Mouse (Mus musculus) embryonic facial prominence, embryonic 15.5 days (tissue): ENCODE data around the gene Tcf19. TPM values are rescaled to one million over a fixed set of nuclear protein-coding genes. Genes with fewer than 3 reads are reported as not detected.
A peak's percentile ranks its signal among the peaks of the same experiment; 100 is the strongest.

ENCODE experiments used
- ATAC-seq: fragments of 200-750 bp; cut with Nextera tagmentation; 2 replicates; pipeline ENCODE4 v1.8.0; 2017; ENCODE audit warnings: low read depth, moderate TSS enrichment; ENCODE audit not compliant: insufficient number of reproducible peaks, low FRiP score, low TSS enrichment
- H3K27ac ChIP-seq: fragments of 300-500 bp; sonication (generic); replicated peaks from 2 replicates; pipeline ENCODE4 v1.5.1; 2015; ENCODE audit warnings: mild to moderate bottlenecking, inconsistent platforms
- H3K27me3 ChIP-seq: fragments of 300-500 bp; sonication (generic); 2 replicates; pipeline ENCODE4 v1.6.1; 2015; ENCODE audit warnings: inconsistent platforms
- H3K36me3 ChIP-seq: fragments of 300-500 bp; sonication (generic); 2 replicates; pipeline ENCODE4 v1.6.1; 2015; ENCODE audit warnings: mild to moderate bottlenecking, inconsistent platforms
- H3K4me1 ChIP-seq: fragments of 300-500 bp; sonication (generic); 2 replicates; pipeline ENCODE4 v1.6.1; 2015; ENCODE audit warnings: inconsistent platforms
- H3K4me2 ChIP-seq: fragments of 300-500 bp; sonication (generic); replicated peaks from 2 replicates; pipeline ENCODE4 v1.6.1; 2015; ENCODE audit warnings: mild to moderate bottlenecking, inconsistent platforms
- H3K4me3 ChIP-seq: fragments of 300-500 bp; sonication (generic); replicated peaks from 2 replicates; pipeline ENCODE4 v1.5.1; 2015; ENCODE audit warnings: mild to moderate bottlenecking, inconsistent platforms
- H3K9ac ChIP-seq: fragments of 300-500 bp; sonication (generic); 2 replicates; pipeline ENCODE4 v1.6.1; 2015; ENCODE audit warnings: inconsistent platforms
- H3K9me3 ChIP-seq: fragments of 300-500 bp; sonication (generic); replicated peaks from 2 replicates; pipeline ENCODE4 v1.6.1; 2016; ENCODE audit warnings: inconsistent platforms
- WGBS: fragments of 180-500 bp; shearing (Covaris S2); methylation state at CpG from one replicate; pipeline ENCODE4 v1.1.7; 2015; 5-methylcytosine and 5-hydroxymethylcytosine counted together
- polyA plus RNA-seq: library from polyadenylated mRNA; unstranded; fragments of >200 nt; fragmentation: Nextera tagmentation; extraction: Ambion mirVana; gene quantifications from 2 replicates; pipeline ENCODE4 v1.2.1, GENCODE M21; 2015

The Tcf19 gene
- polyA plus RNA-seq, 1 experiment from 2014 or later: 86.2 TPM

DNA sequence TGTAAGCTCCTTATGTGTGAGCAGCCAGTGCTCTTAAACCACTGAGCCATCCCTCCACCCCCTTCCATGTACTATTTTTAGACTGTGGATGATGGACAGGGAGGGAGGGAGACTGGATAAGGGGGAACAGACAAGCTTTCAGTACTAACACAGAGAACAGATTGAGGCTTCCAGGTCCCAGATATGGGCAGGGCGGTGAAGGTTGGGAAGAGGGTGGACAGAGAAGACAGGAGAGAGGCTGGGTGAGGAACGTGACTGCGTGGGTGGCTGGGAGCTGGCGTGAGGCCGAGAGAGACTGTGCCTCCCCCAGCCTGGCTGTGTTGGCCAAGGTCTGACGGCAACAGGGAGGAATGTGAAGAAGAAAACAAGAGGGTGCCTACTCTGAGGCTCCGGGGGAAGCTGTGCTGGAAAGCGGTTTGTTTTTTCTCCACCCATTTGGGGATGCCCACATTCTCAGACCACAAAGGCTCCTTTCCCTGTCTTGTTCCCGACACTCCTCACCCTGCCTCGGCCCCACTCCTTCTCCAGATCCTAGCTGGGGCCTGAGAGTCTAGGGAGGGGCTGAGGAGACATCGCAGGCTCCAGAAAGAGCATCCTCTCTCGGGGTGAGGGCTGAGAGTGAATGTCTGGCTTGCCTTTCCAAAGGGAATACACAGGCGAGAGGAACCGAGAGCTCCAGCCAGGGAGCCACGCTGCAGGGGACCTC, 33.0 kb upstream of the Tcf19 start:
- Histone ChIP-seq H3K4me3 (0 out of 2 replicates have a peak overlapping the region, but pooled peaks have one; percentile 8), H3K4me1 (peaks cover 33% of the 10 kb centered on the region), H3K27me3 (no peaks in the 10 kb centered on the region), H3K36me3 (no peaks in the 10 kb centered on the region), H3K9ac (no peak overlapping the region), H3K27ac (peak overlapping the region; percentile 91), H3K4me2 (peak overlapping the region; percentile 35), H3K9me3 (no peaks in the 10 kb centered on the region)
- WGBS: 20% methylated on average over 15 of the region's 15 CpGs
- ATAC-seq: peak; percentile 87

- no peaks in the 10 kb centered on the region for H3K27me3 ChIP-seq
Measured at GRCm38 (mm10) chr17:35548636-35549035, 32.0 kb upstream of the Tcf19 start.

GRCm38 (mm10) chr17:35547465-35547864, 30.8 kb upstream of the Tcf19 start:
- H3K4me1 ChIP-seq: peaks cover 41% of the 10 kb centered on the region
- H3K9me3 ChIP-seq: no peaks in the 10 kb centered on the region
- no peak overlapping the region for H3K4me2 ChIP-seq
- ATAC-seq: no peak
- H3K27me3 ChIP-seq: no peaks in the 10 kb centered on the region
- H3K27ac ChIP-seq: no peak overlapping the region
- H3K36me3 ChIP-seq: no peaks in the 10 kb centered on the region
- 61% methylated on average over 2 of the region's 2 CpGs for WGBS
- H3K9ac ChIP-seq: no peak overlapping the region
- no peak overlapping the region for H3K4me3 ChIP-seq

More at GRCm38 (mm10) chr17:35548636-35549035, 32.0 kb upstream of the Tcf19 start:
- Histone ChIP-seq H3K9me3 (no peaks in the 10 kb centered on the region), H3K4me1 (peaks cover 38% of the 10 kb centered on the region), H3K4me3 (no peak overlapping the region), H3K27ac (peak overlapping the region; percentile 58), H3K36me3 (no peaks in the 10 kb centered on the region), H3K9ac (no peak overlapping the region), H3K4me2 (no peak overlapping the region)
- ATAC-seq: no peak
- WGBS: 27% methylated on average over 5 of the region's 5 CpGs

DNA sequence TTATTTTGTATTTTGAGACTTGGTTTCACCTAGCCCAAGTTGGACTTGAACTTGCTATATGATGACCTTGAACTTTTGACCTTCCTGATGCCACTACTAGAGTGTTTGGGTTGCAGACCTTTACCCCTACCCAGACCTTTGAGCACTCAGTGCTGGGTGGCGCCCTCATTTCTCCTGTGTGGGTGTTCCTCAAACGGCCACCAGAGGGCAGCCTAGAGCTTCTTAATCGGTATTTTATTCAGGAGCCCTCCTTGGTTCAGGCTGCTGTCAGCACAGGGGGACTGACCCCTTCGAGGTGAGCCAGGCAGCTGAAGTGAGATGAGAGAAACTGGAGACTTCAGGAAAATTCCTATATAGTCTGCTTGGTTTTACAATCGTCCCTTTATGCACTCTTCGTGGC, 28.1 kb upstream of the Tcf19 start:
- WGBS: 30% methylated on average over 6 of the region's 6 CpGs
- Histone ChIP-seq H3K27me3 (no peaks in the 10 kb centered on the region), H3K36me3 (no peaks in the 10 kb centered on the region), H3K27ac (no peak overlapping the region), H3K4me2 (no peak overlapping the region), H3K4me1 (peaks cover 25% of the 10 kb centered on the region), H3K4me3 (no peak overlapping the region), H3K9ac (no peak overlapping the region), H3K9me3 (no peaks in the 10 kb centered on the region)
- no peak for ATAC-seq

DNA sequence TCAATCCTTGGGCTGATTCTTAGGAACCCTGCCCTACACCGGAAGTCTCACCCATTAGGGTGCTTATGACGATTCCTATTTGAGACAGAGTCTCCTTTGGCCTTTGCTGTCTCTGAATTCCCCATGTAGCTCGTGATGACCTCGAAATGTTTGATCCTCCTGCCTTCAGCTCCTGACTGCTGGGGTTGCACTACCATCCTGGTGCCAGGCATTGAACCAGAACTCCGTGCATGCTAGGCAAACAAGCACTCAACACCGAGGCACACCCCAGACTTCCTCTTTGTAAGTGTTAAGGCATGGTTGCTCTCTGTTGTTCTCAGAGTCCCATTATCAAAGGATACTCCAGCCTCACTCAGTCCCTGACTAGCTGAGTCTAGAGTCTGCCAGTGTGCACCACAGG, 27.4 kb upstream of the Tcf19 start:
- Histone ChIP-seq H3K36me3 (no peaks in the 10 kb centered on the region), H3K4me1 (peaks cover 19% of the 10 kb centered on the region; the same call in 1 of the 2 replicates), H3K27me3 (no peaks in the 10 kb centered on the region), H3K9me3 (no peaks in the 10 kb centered on the region), H3K4me3 (no peak overlapping the region), H3K9ac (no peak overlapping the region), H3K4me2 (no peak overlapping the region), H3K27ac (no peak overlapping the region)
- no peak for ATAC-seq
- 74% methylated on average over 6 of the region's 6 CpGs for WGBS

- Histone ChIP-seq H3K4me3 (no peak overlapping the region), H3K36me3 (no peaks in the 10 kb centered on the region)
- no peak for ATAC-seq
Measured at GRCm38 (mm10) chr17:35543412-35543861, 26.8 kb upstream of the Tcf19 start.

DNA sequence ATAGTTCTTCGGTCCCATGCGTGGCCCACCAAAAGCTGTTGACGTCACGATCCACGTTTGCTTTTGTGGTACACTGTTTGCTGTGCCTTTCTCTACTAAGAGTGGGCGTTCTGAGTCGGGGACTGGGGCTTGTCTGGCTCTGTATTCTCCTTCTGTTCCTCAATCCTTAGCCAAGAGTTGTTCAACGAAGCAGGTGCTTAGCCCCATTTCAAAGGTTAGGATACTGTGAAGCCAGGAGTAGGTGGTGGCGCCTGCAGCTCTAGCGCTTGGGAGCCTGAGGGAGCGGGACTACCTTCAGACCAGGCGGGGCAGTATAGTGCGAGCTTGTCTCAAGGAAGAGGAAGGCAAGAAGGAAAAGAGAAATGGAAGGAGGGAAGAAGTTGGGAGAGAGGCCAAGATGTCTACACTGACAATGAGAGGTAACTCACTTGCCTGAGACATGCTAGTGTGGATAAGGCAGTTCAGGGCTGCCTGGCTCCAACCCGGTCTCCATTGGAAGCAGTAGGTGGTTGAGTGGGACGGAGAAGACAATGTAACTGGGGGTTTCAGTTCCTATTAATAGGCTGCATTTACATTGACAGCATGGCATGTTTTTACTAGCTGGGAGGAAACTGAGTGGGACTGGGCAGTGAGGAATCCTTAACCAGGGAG, 26.3 kb upstream of the Tcf19 start:
- Histone ChIP-seq H3K27ac (no peak overlapping the region), H3K4me3 (no peak overlapping the region), H3K27me3 (no peaks in the 10 kb centered on the region), H3K4me1 (peaks cover 15% of the 10 kb centered on the region; the same call in 1 of the 2 replicates), H3K4me2 (no peak overlapping the region), H3K36me3 (no peaks in the 10 kb centered on the region), H3K9ac (no peak overlapping the region), H3K9me3 (no peaks in the 10 kb centered on the region)
- WGBS: 74% methylated on average over 15 of the region's 15 CpGs
- no peak for ATAC-seq

More at GRCm38 (mm10) chr17:35543412-35543861, 26.8 kb upstream of the Tcf19 start:
- H3K27me3 ChIP-seq: no peaks in the 10 kb centered on the region
- no peak overlapping the region for H3K27ac ChIP-seq
- H3K4me2 ChIP-seq: 0 out of 2 replicates have a peak overlapping the region, but pooled peaks have one; percentile 8
- peaks cover 15% of the 10 kb centered on the region; the same call in 1 of the 2 replicates for H3K4me1 ChIP-seq
- no peak overlapping the region for H3K9ac ChIP-seq
- no peaks in the 10 kb centered on the region for H3K9me3 ChIP-seq
- 31% methylated on average over 14 of the region's 14 CpGs for WGBS

- H3K36me3 ChIP-seq: no peaks in the 10 kb centered on the region
- H3K27ac ChIP-seq: no peak overlapping the region
- H3K4me1 ChIP-seq: peaks cover 8% of the 10 kb centered on the region; the same call in 1 of the 2 replicates
- H3K27me3 ChIP-seq: no peaks in the 10 kb centered on the region
- H3K9ac ChIP-seq: no peak overlapping the region
- H3K4me2 ChIP-seq: no peak overlapping the region
- ATAC-seq: no peak
- 51% methylated on average over 10 of the region's 10 CpGs for WGBS
- H3K4me3 ChIP-seq: no peak overlapping the region
- H3K9me3 ChIP-seq: no peaks in the 10 kb centered on the region
Measured at GRCm38 (mm10) chr17:35539540-35539939, 22.9 kb upstream of the Tcf19 start.

- Histone ChIP-seq H3K4me2 (no peak overlapping the region), H3K9ac (no peak overlapping the region), H3K9me3 (no peaks in the 10 kb centered on the region), H3K4me3 (no peak overlapping the region), H3K27me3 (no peaks in the 10 kb centered on the region), H3K27ac (no peak overlapping the region), H3K4me1 (peaks cover 7% of the 10 kb centered on the region; the same call in 1 of the 2 replicates), H3K36me3 (no peaks in the 10 kb centered on the region)
- no peak for ATAC-seq
- 63% methylated on average over 1 of the region's 1 CpGs for WGBS
Measured at GRCm38 (mm10) chr17:35538476-35538875, 21.9 kb upstream of the Tcf19 start.

DNA sequence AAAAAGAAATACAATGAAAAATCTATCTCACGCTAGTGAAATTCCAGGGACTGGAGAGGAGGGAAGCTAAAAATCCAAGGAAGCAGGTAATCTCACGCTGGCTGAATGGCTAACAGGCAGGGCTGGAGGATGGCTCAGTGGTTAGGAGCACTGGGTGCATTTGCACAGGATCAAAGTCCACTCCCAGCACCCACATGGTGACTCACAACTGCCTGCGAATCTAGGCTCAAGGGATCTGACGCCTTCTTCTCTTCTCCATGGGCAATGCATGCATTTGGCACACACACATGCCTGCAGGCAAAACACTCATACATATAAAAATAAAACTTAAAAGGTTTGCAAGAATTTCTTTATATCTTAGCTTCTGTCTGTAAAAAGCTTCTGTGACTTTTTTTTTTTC, 20.8 kb upstream of the Tcf19 start:
- H3K4me2 ChIP-seq: no peak overlapping the region
- H3K27me3 ChIP-seq: no peaks in the 10 kb centered on the region
- 68% methylated on average over 4 of the region's 4 CpGs for WGBS
- no peak overlapping the region for H3K27ac ChIP-seq
- no peaks in the 10 kb centered on the region for H3K9me3 ChIP-seq
- H3K9ac ChIP-seq: no peak overlapping the region
- H3K4me1 ChIP-seq: peaks cover 5% of the 10 kb centered on the region; the same call in 1 of the 2 replicates
- no peak for ATAC-seq
- H3K4me3 ChIP-seq: no peak overlapping the region
- H3K36me3 ChIP-seq: no peaks in the 10 kb centered on the region

DNA sequence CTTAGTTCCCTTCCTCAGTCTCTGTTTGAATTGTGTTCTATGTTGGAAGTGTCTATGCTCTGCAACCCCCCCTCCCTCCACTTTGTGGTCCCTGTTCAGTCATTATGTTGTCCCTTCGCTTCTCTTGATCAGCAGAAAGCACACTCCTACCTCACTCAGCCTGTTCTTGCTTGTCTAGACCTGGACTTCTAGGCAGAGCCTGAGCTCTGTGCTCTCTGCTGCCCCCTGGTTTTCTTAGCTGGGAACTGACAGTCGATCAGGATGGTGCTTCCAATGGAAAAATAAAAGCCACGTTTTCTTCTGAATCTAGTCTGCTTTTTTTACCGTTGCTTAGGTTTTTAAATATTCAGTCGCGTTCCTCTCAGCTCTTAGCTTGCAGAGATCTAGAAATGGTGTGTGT, 17.7 kb upstream of the Tcf19 start:
- WGBS: 6% methylated on average over 6 of the region's 6 CpGs

More for the DNA sequence above, 17.7 kb upstream of the Tcf19 start:
- peaks cover 15% of the 10 kb centered on the region for H3K36me3 ChIP-seq
- H3K9ac ChIP-seq: no peak overlapping the region
- H3K4me2 ChIP-seq: 0 out of 2 replicates have a peak overlapping the region, but pooled peaks have one; percentile 1
- H3K27ac ChIP-seq: 0 out of 2 replicates have a peak overlapping the region, but pooled peaks have one; percentile 18
- peaks cover 5% of the 10 kb centered on the region; the same call in 1 of the 2 replicates for H3K4me1 ChIP-seq
- peak; percentile 51; the same call in 1 of the 2 replicates for ATAC-seq
- no peaks in the 10 kb centered on the region for H3K27me3 ChIP-seq
- H3K4me3 ChIP-seq: no peak overlapping the region
- no peaks in the 10 kb centered on the region for H3K9me3 ChIP-seq
